Mouse (Mus musculus): ENCODE measurements around the gene Hist1h3e. TPM values are rescaled to one million over a fixed set of nuclear protein-coding genes. Genes with fewer than 3 reads are reported as not detected.
"Not testable (repeated sequence)": the region's sequence is repeated elsewhere in the genome, so short reads cannot be mapped to it uniquely, and the experiment has no call there.

Hist1h3e gene
- polyA plus RNA-seq, 1 experiment, result 2.9 TPM

- no peak overlapping the region for H3K27ac ChIP-seq (replicated peaks; ENCODE audit: low read depth, low read length)
- H3K4me1 ChIP-seq (ENCODE audit: control insufficient read depth, insufficient read depth, insufficient read length, low read length), result peaks cover 11% of the 10 kb centered on the region; the same call in 1 of the 2 replicates
- H3K4me3 ChIP-seq (ENCODE audit: insufficient read depth, low read depth, low read length), result peak overlapping the region; percentile 66
Measured at GRCm38 (mm10) chr13:23586940-23587225, 24.7 kb upstream of the Hist1h3e start.

GRCm38 (mm10) chr13:23586099-23586939 is 24.1 kb upstream of the Hist1h3e start:
- Histone ChIP-seq H3K27ac (replicated peaks; ENCODE audit: low read depth, low read length) (peak overlapping the region; percentile 41; the same call in 1 of the 2 replicates), H3K4me3 (ENCODE audit: insufficient read depth, low read depth, low read length) (peak overlapping the region; percentile 66), H3K4me1 (ENCODE audit: control insufficient read depth, insufficient read depth, insufficient read length, low read length) (peaks cover 11% of the 10 kb centered on the region; the same call in 1 of the 2 replicates)

- H3K4me1 ChIP-seq (ENCODE audit: control insufficient read depth, insufficient read depth, insufficient read length, low read length), result peaks cover 11% of the 10 kb centered on the region; the same call in 1 of the 2 replicates
Measured at GRCm38 (mm10) chr13:23585442-23586098, 23.4 kb upstream of the Hist1h3e start.

GRCm38 (mm10) chr13:23585029-23585441 is 22.9 kb upstream of the Hist1h3e start:
- Histone ChIP-seq H3K4me1 (ENCODE audit: control insufficient read depth, insufficient read depth, insufficient read length, low read length) (peaks cover 11% of the 10 kb centered on the region; the same call in 1 of the 2 replicates), H3K4me3 (ENCODE audit: insufficient read depth, low read depth, low read length) (peak overlapping the region; percentile 92), H3K27ac (replicated peaks; ENCODE audit: low read depth, low read length) (peak overlapping the region; percentile 99)

More at GRCm38 (mm10) chr13:23585442-23586098, 23.4 kb upstream of the Hist1h3e start:
- Histone ChIP-seq H3K4me3 (ENCODE audit: insufficient read depth, low read depth, low read length) (peak overlapping the region; percentile 92), H3K27ac (replicated peaks; ENCODE audit: low read depth, low read length) (peak overlapping the region; percentile 99)

GRCm38 (mm10) chr13:23584331-23584730 is 22.2 kb upstream of the Hist1h3e start:
- Histone ChIP-seq H3K27ac (replicated peaks; ENCODE audit: low read depth, low read length) (peak overlapping the region; percentile 99), H3K4me1 (ENCODE audit: control insufficient read depth, insufficient read depth, insufficient read length, low read length) (peaks cover 11% of the 10 kb centered on the region; the same call in 1 of the 2 replicates), H3K4me3 (ENCODE audit: insufficient read depth, low read depth, low read length) (peak overlapping the region; percentile 92)

GRCm38 (mm10) chr13:23583387-23584068 is 21.4 kb upstream of the Hist1h3e start:
- peaks cover 11% of the 10 kb centered on the region; the same call in 1 of the 2 replicates for H3K4me1 ChIP-seq (ENCODE audit: control insufficient read depth, insufficient read depth, insufficient read length, low read length)
- H3K4me3 ChIP-seq (ENCODE audit: insufficient read depth, low read depth, low read length), result no peak overlapping the region
- peak overlapping the region; percentile 41; the same call in 1 of the 2 replicates for H3K27ac ChIP-seq (replicated peaks; ENCODE audit: low read depth, low read length)

- Histone ChIP-seq H3K4me1 (ENCODE audit: control insufficient read depth, insufficient read depth, insufficient read length, low read length) (peaks cover 11% of the 10 kb centered on the region; the same call in 1 of the 2 replicates), H3K27ac (replicated peaks; ENCODE audit: low read depth, low read length) (no peak overlapping the region), H3K4me3 (ENCODE audit: insufficient read depth, low read depth, low read length) (peak overlapping the region; percentile 54)
Measured at GRCm38 (mm10) chr13:23582219-23583056, 20.3 kb upstream of the Hist1h3e start.

GRCm38 (mm10) chr13:23581408-23582218 is 19.4 kb upstream of the Hist1h3e start, which contains the start of gene Hist1h4d:
Hist1h4d (plus strand) TSS chr13:23581598.
- H3K4me3 ChIP-seq (ENCODE audit: insufficient read depth, low read depth, low read length), result peak within 1 kb of the TSS; percentile 54
- H3K4me1 ChIP-seq (ENCODE audit: control insufficient read depth, insufficient read depth, insufficient read length, low read length), result peaks cover 11% of the 10 kb centered on the region; the same call in 1 of the 2 replicates
- H3K27ac ChIP-seq (replicated peaks; ENCODE audit: low read depth, low read length), result no peak within 1 kb of the TSS

- Histone ChIP-seq H3K4me1 (ENCODE audit: control insufficient read depth, insufficient read depth, insufficient read length, low read length) (peaks cover 4% of the 10 kb centered on the region; the same call in 1 of the 2 replicates), H3K4me3 (ENCODE audit: insufficient read depth, low read depth, low read length) (no peak overlapping the region), H3K27ac (replicated peaks; ENCODE audit: low read depth, low read length) (no peak overlapping the region)
Measured at GRCm38 (mm10) chr13:23577835-23578234, 15.7 kb upstream of the Hist1h3e start.

- Histone ChIP-seq H3K27ac (replicated peaks; ENCODE audit: low read depth, low read length) (no peak overlapping the region), H3K4me3 (ENCODE audit: insufficient read depth, low read depth, low read length) (no peak overlapping the region), H3K4me1 (ENCODE audit: control insufficient read depth, insufficient read depth, insufficient read length, low read length) (0 out of 2 replicates have a peak, but pooled peaks cover 2% of the 10 kb centered on the region)
Measured at GRCm38 (mm10) chr13:23576906-23577639, 14.9 kb upstream of the Hist1h3e start.

- 0 out of 2 replicates have a peak, but pooled peaks cover 2% of the 10 kb centered on the region for H3K4me1 ChIP-seq (ENCODE audit: control insufficient read depth, insufficient read depth, insufficient read length, low read length)
- 0 out of 2 replicates have a peak overlapping the region, but pooled peaks have one; percentile 6 for H3K4me3 ChIP-seq (ENCODE audit: insufficient read depth, low read depth, low read length)
- H3K27ac ChIP-seq (replicated peaks; ENCODE audit: low read depth, low read length), result no peak overlapping the region
Measured at GRCm38 (mm10) chr13:23576351-23576881, 14.2 kb upstream of the Hist1h3e start.

- H3K4me1 ChIP-seq (ENCODE audit: control insufficient read depth, insufficient read depth, insufficient read length, low read length); H3K27ac ChIP-seq (replicated peaks; ENCODE audit: low read depth, low read length): not testable (repeated sequence)
- peak overlapping the region; percentile 59 for H3K4me3 ChIP-seq (ENCODE audit: insufficient read depth, low read depth, low read length)
Measured at GRCm38 (mm10) chr13:23575864-23576313, 13.7 kb upstream of the Hist1h3e start.
